Mouse (Mus musculus) heart, embryonic 10.5 days (tissue): ENCODE measurements at regions not wholly inside any gene's neighbourhood (a gene's known extent, or its start where the extent isn't known, plus 50 kb on each side); places are given as distances from the start of the nearest gene placed in this dataset.

Experiments used
- DNase-seq: peaks from one replicate; pipeline ENCODE4 v3.0.0-alpha.2; 2017; ENCODE audit warnings: low spot score
- H3K27ac ChIP-seq: fragments of 300-500 bp; sonication (generic); 2 replicates; pipeline ENCODE4 v1.5.1; 2016; ENCODE audit warnings: mild to moderate bottlenecking
- H3K27me3 ChIP-seq: fragments of 300-500 bp; sonication (generic); 2 replicates; pipeline ENCODE4 v1.6.1; 2016; ENCODE audit warnings: mild to moderate bottlenecking; ENCODE audit not compliant: poor library complexity, insufficient read depth, severe bottlenecking
- H3K36me3 ChIP-seq: fragments of 300-500 bp; sonication (generic); 2 replicates; pipeline ENCODE4 v1.6.1; 2016; ENCODE audit warnings: mild to moderate bottlenecking, moderate library complexity
- H3K4me1 ChIP-seq: fragments of 300-500 bp; sonication (generic); 2 replicates; pipeline ENCODE4 v1.6.1; 2016; ENCODE audit warnings: mild to moderate bottlenecking
- H3K4me3 ChIP-seq: fragments of 300-500 bp; sonication (generic); 2 replicates; pipeline ENCODE4 v1.5.1; 2016; ENCODE audit warnings: mild to moderate bottlenecking, moderate library complexity
- H3K9me3 ChIP-seq: fragments of 300-500 bp; sonication (generic); 2 replicates; pipeline ENCODE4 v1.6.1; 2016; ENCODE audit warnings: mild to moderate bottlenecking, moderate library complexity
- WGBS: fragments of 180-500 bp; shearing (Covaris S2); methylation state at CpG from one replicate; pipeline ENCODE4 v1.1.7; 2016; 5-methylcytosine and 5-hydroxymethylcytosine counted together

GRCm38 (mm10) chr15:62889798-62890197, 955.2 kb downstream of the Gsdmc2 start:
- no peak for DNase-seq
- 86% methylated on average over 4 of the region's 4 CpGs for WGBS
- H3K27me3 ChIP-seq: no peaks in the 10 kb centered on the region
- no peaks in the 10 kb centered on the region for H3K4me1 ChIP-seq
- H3K36me3 ChIP-seq: no peaks in the 10 kb centered on the region
- H3K27ac ChIP-seq: no peak overlapping the region
- no peaks in the 10 kb centered on the region for H3K9me3 ChIP-seq
- H3K4me3 ChIP-seq: no peak overlapping the region

- 78% methylated on average over 4 of the region's 4 CpGs for WGBS
- H3K36me3 ChIP-seq: no peaks in the 10 kb centered on the region
- DNase-seq: no peak
- no peaks in the 10 kb centered on the region for H3K9me3 ChIP-seq
- H3K27ac ChIP-seq: no peak overlapping the region
- no peak overlapping the region for H3K4me3 ChIP-seq
- no peaks in the 10 kb centered on the region for H3K4me1 ChIP-seq
- no peaks in the 10 kb centered on the region for H3K27me3 ChIP-seq
Measured at GRCm38 (mm10) chr15:62885331-62885730, 959.6 kb downstream of the Gsdmc2 start.

DNA sequence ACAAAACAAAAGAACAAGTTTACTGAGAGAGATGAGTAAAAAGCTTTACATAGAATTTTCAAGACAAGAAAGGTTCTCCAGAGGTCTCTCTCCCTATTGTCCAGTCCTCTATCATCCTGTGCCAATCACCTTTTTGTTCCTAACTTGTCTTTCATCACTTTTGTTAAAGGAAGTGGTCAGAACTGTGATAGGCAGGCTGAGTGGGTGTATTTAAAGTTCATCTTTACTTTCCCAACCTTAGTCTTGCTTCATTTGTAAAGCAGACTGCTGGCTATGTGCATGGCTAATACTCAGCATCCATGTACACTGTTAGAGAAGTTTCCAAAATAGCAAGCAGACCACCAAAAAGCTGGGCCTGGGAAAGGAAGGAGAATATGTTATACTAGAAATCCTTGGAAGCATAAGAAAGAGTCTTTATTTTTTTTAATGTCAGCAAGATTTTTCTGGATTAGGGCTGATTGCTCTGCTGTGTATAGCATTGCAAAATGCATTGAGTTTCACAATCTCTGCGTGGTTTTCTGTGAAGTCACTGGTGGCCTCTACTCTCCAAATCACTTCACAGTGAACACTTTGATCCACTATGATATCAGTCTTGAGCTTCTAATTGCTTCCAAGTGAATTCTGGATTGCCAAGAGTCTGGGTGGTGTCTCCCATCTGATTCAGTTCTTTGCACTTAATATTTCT, 973.8 kb downstream of the Gsdmc2 start:
- no peaks in the 10 kb centered on the region for H3K36me3 ChIP-seq
- no peak for DNase-seq
- no peaks in the 10 kb centered on the region for H3K4me1 ChIP-seq
- no peak overlapping the region for H3K27ac ChIP-seq
- H3K9me3 ChIP-seq: no peaks in the 10 kb centered on the region
- WGBS: 74% methylated on average over 1 of the region's 1 CpGs
- H3K27me3 ChIP-seq: no peaks in the 10 kb centered on the region
- H3K4me3 ChIP-seq: no peak overlapping the region

- no peaks in the 10 kb centered on the region for H3K27me3 ChIP-seq
- no peak overlapping the region for H3K27ac ChIP-seq
- 77% methylated on average over 1 of the region's 1 CpGs for WGBS
- H3K9me3 ChIP-seq: no peaks in the 10 kb centered on the region
- H3K4me3 ChIP-seq: no peak overlapping the region
- H3K36me3 ChIP-seq: no peaks in the 10 kb centered on the region
- DNase-seq: no peak
- H3K4me1 ChIP-seq: no peaks in the 10 kb centered on the region
Measured at GRCm38 (mm10) chr15:62862574-62862973, 982.4 kb downstream of the Gsdmc2 start.

DNA sequence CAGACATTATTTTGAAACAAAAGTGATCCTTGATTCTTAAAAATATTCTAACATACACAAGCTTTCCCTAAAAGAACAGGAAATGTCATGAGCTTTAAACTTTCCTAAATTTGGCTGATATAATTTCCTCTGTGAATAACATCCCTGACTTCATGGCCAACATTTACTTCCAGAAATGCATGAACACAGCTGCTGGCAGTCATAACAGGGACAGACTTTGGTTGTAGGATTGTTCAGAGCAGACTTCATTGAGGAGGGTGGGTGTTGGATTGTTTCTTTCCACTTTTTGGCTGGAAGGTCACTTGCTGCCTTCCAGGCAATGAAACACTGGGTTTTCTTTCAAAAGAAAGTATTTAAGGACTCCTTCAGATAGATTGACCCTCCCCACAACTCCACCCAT, 983.6 kb downstream of the Gsdmc2 start:
- DNase-seq: no peak
- Histone ChIP-seq H3K27me3 (no peaks in the 10 kb centered on the region), H3K9me3 (no peaks in the 10 kb centered on the region), H3K36me3 (no peaks in the 10 kb centered on the region), H3K4me1 (no peaks in the 10 kb centered on the region), H3K4me3 (no peak overlapping the region), H3K27ac (no peak overlapping the region)

DNA sequence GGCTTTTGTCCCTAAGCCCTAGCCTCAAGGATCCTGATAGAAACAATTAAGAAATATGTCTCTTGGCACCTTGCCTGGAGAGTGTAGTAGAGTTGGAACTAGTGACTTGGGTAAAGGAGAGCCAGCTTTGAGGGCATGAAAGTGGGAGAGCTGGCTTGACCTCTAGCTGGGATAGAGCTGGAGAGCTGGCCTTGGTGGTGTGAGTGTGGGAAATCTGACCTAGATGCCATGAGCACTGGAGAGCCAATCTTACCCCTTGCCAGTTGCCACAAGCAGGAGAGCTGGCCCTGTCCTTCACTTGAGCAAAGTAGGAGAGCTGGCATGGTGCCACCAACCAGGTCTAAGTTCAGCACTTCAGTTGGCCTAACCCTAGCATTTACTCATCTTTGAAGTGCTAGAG, 995.7 kb downstream of the Gsdmc2 start:
- no peak overlapping the region for H3K4me3 ChIP-seq
- DNase-seq: no peak
- H3K4me1 ChIP-seq: no peaks in the 10 kb centered on the region
- no peaks in the 10 kb centered on the region for H3K27me3 ChIP-seq
- no peak overlapping the region for H3K27ac ChIP-seq
- no peaks in the 10 kb centered on the region for H3K9me3 ChIP-seq
- no peaks in the 10 kb centered on the region for H3K36me3 ChIP-seq

- 80% methylated on average over 3 of the region's 3 CpGs for WGBS
- H3K4me3 ChIP-seq: no peak overlapping the region
- H3K36me3 ChIP-seq: no peaks in the 10 kb centered on the region
- no peaks in the 10 kb centered on the region for H3K27me3 ChIP-seq
- H3K9me3 ChIP-seq: no peaks in the 10 kb centered on the region
- no peak for DNase-seq
- H3K4me1 ChIP-seq: no peaks in the 10 kb centered on the region
- H3K27ac ChIP-seq: no peak overlapping the region
Measured at GRCm38 (mm10) chr15:62845884-62846283, 999.1 kb downstream of the Gsdmc2 start.

- Histone ChIP-seq H3K36me3 (no peaks in the 10 kb centered on the region), H3K27me3 (no peaks in the 10 kb centered on the region), H3K4me3 (no peak overlapping the region), H3K9me3 (no peaks in the 10 kb centered on the region), H3K27ac (no peak overlapping the region), H3K4me1 (no peaks in the 10 kb centered on the region)
- DNase-seq: no peak
Measured at GRCm38 (mm10) chr15:62825586-62825985, 1019.4 kb downstream of the Gsdmc2 start.

GRCm38 (mm10) chr15:62823861-62824518, 1021.0 kb downstream of the Gsdmc2 start:
- no peak overlapping the region for H3K27ac ChIP-seq
- no peak overlapping the region for H3K4me3 ChIP-seq
- 50% methylated on average over 1 of the region's 1 CpGs for WGBS
- no peaks in the 10 kb centered on the region for H3K4me1 ChIP-seq
- H3K9me3 ChIP-seq: no peaks in the 10 kb centered on the region
- DNase-seq: no peak
- H3K36me3 ChIP-seq: no peaks in the 10 kb centered on the region
- H3K27me3 ChIP-seq: no peaks in the 10 kb centered on the region

- H3K36me3 ChIP-seq: no peaks in the 10 kb centered on the region
- no peaks in the 10 kb centered on the region for H3K27me3 ChIP-seq
- H3K4me3 ChIP-seq: no peak overlapping the region
- DNase-seq: no peak
- no peak overlapping the region for H3K27ac ChIP-seq
- no peaks in the 10 kb centered on the region for H3K4me1 ChIP-seq
- H3K9me3 ChIP-seq: no peaks in the 10 kb centered on the region
Measured at GRCm38 (mm10) chr15:62822305-62822704, 1022.7 kb downstream of the Gsdmc2 start.

- H3K27me3 ChIP-seq: no peaks in the 10 kb centered on the region
- WGBS: 68% methylated on average over 1 of the region's 1 CpGs
- H3K4me1 ChIP-seq: no peaks in the 10 kb centered on the region
- no peaks in the 10 kb centered on the region for H3K9me3 ChIP-seq
- H3K4me3 ChIP-seq: no peak overlapping the region
- no peaks in the 10 kb centered on the region for H3K36me3 ChIP-seq
- DNase-seq: no peak
- H3K27ac ChIP-seq: no peak overlapping the region
Measured at GRCm38 (mm10) chr15:62813093-62813492, 1031.9 kb downstream of the Gsdmc2 start.

DNA sequence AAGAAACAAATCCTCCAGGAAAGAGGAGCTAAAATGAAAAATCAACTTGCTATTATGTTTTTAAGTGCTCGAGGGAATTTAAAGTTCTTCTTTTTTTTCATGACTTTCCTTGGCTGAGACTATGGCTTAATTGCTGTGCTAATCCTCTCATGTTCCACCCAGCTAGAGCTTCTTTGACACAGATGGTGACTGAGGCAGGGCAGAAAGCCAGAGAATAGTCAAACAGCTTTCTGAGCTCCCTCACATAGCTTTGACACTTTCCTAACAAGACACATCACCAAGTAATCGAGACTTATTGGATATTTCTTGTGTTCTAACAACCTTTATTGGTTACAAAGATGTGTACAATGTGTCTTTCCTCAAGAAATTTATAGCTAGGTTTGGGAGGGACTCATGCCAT, 1033.0 kb downstream of the Gsdmc2 start:
- Histone ChIP-seq H3K9me3 (no peaks in the 10 kb centered on the region), H3K27ac (no peak overlapping the region), H3K4me3 (no peak overlapping the region), H3K4me1 (no peaks in the 10 kb centered on the region), H3K27me3 (no peaks in the 10 kb centered on the region), H3K36me3 (no peaks in the 10 kb centered on the region)
- WGBS: 62% methylated on average over 2 of the region's 2 CpGs
- no peak for DNase-seq

- no peak for DNase-seq
- WGBS: 78% methylated on average over 3 of the region's 3 CpGs
- no peaks in the 10 kb centered on the region for H3K9me3 ChIP-seq
- H3K27ac ChIP-seq: no peak overlapping the region
- no peaks in the 10 kb centered on the region for H3K4me1 ChIP-seq
- H3K4me3 ChIP-seq: no peak overlapping the region
- no peaks in the 10 kb centered on the region for H3K36me3 ChIP-seq
- no peaks in the 10 kb centered on the region for H3K27me3 ChIP-seq
Measured at GRCm38 (mm10) chr15:62809320-62809719, 1035.7 kb downstream of the Gsdmc2 start.
